Mouse (Mus musculus) cerebellum, adult 9-10 months (tissue): ENCODE data around the gene Dock10.

ENCODE experiments used
- DNase-seq: peaks from one replicate; pipeline ENCODE4 v3.0.0; 2022

The Dock10 gene

GRCm38 (mm10) chr1:80722647-80723046, 35.7 kb downstream of the Dock10 start:
- no peak for DNase-seq

GRCm38 (mm10) chr1:80722001-80722400, 36.3 kb downstream of the Dock10 start:
- no peak for DNase-seq

- DNase-seq = no peak
Measured at GRCm38 (mm10) chr1:80721181-80721580, 37.1 kb downstream of the Dock10 start.

GRCm38 (mm10) chr1:80720146-80720545, 38.2 kb downstream of the Dock10 start:
- no peak for DNase-seq

GRCm38 (mm10) chr1:80719436-80719835, 38.9 kb downstream of the Dock10 start:
- DNase-seq = no peak

GRCm38 (mm10) chr1:80718666-80719065, 39.7 kb downstream of the Dock10 start:
- DNase-seq = no peak

- DNase-seq = no peak
Measured at GRCm38 (mm10) chr1:80715917-80716316, 42.4 kb downstream of the Dock10 start.

- no peak for DNase-seq
Measured at GRCm38 (mm10) chr1:80713920-80714319, 44.4 kb downstream of the Dock10 start.

- DNase-seq = no peak
Measured at GRCm38 (mm10) chr1:80710607-80711261, 47.6 kb downstream of the Dock10 start.

- DNase-seq = no peak
Measured at GRCm38 (mm10) chr1:80710097-80710541, 48.2 kb downstream of the Dock10 start.

- DNase-seq = no peak
Measured at GRCm38 (mm10) chr1:80709299-80709698, 49.0 kb downstream of the Dock10 start.

GRCm38 (mm10) chr1:80703279-80703678, 55.0 kb downstream of the Dock10 start:
- no peak for DNase-seq

- no peak for DNase-seq
Measured at GRCm38 (mm10) chr1:80676004-80676673, 82.2 kb downstream of the Dock10 start.

- DNase-seq = no peak
Measured at GRCm38 (mm10) chr1:80671730-80672129, 86.6 kb downstream of the Dock10 start.

GRCm38 (mm10) chr1:80671056-80671455, 87.3 kb downstream of the Dock10 start:
- DNase-seq = no peak

GRCm38 (mm10) chr1:80670387-80670786, 87.9 kb downstream of the Dock10 start:
- no peak for DNase-seq

- no peak for DNase-seq
Measured at GRCm38 (mm10) chr1:80665761-80666160, 92.6 kb downstream of the Dock10 start.

GRCm38 (mm10) chr1:80665161-80665560, 93.2 kb downstream of the Dock10 start:
- no peak for DNase-seq

GRCm38 (mm10) chr1:80661506-80662402, 96.6 kb downstream of the Dock10 start:
- no peak for DNase-seq

- DNase-seq = no peak
Measured at GRCm38 (mm10) chr1:80659465-80660245, 98.7 kb downstream of the Dock10 start.

- no peak for DNase-seq
Measured at GRCm38 (mm10) chr1:80656389-80656788, 101.9 kb downstream of the Dock10 start.

- DNase-seq = no peak
Measured at GRCm38 (mm10) chr1:80655854-80656253, 102.5 kb downstream of the Dock10 start.

- no peak for DNase-seq
Measured at GRCm38 (mm10) chr1:80655195-80655594, 103.1 kb downstream of the Dock10 start.
